Mouse (Mus musculus): ENCODE results near the gene Rbm20. TPM values are rescaled to one million over a fixed set of nuclear protein-coding genes. Genes with fewer than 3 reads are reported as not detected.

Gene Rbm20
- polyA plus RNA-seq, 1 experiment from 2014 or later = 1.2 TPM

DNA sequence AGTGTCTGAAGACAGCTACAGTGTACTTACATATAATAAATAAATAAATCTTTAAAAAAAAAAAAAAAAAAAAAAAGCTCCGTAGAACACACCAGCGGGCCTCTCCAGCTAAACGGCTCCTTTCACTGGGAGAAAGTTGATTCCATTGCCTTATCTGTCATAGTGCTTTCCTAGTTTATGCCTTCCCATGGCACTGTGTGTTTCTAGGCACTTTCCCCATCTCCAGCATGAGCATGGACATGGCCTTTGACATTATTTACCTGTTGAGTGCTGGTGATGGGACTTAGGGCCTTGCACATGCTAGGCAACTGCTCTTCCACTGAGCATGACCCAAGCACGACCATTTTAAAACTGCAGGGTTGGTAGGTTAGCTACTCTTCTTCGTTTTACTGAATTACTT lies 46.9 kb downstream of the Rbm20 start:
- H3K4me2 ChIP-seq (ENCODE audit: low read depth, low read length) = no peak overlapping the region
- H3K27ac ChIP-seq (ENCODE audit: low read depth, low read length) = no peak overlapping the region
- no peaks in the 10 kb centered on the region for H3K36me3 ChIP-seq (ENCODE audit: control insufficient read depth, insufficient read depth, low read length)
- no peaks in the 10 kb centered on the region for H3K4me1 ChIP-seq (ENCODE audit: control insufficient read depth, insufficient read depth, low read length)
- WGBS = 90% methylated on average over 5 of the region's 5 CpGs
- no peaks in the 10 kb centered on the region for H3K9me3 ChIP-seq (ENCODE audit: control insufficient read depth, low read length)
- no peak overlapping the region for H3K4me3 ChIP-seq (ENCODE audit: low read depth, low read length)
- no peak for ATAC-seq (ENCODE audit: low read depth)
- no peak overlapping the region for H3K9ac ChIP-seq (replicated peaks; ENCODE audit: low read depth, low read length)
- no peaks in the 10 kb centered on the region for H3K27me3 ChIP-seq (ENCODE audit: control insufficient read depth, insufficient read depth, low read length)

- no peak for ATAC-seq (ENCODE audit: low read depth)
Observed at GRCm38 (mm10) chr19:53726340-53726739, 49.2 kb downstream of the Rbm20 start.

GRCm38 (mm10) chr19:53726755-53727154 lies 49.6 kb downstream of the Rbm20 start:
- no peaks in the 10 kb centered on the region for H3K27me3 ChIP-seq (ENCODE audit: control insufficient read depth, insufficient read depth, low read length)
- H3K4me3 ChIP-seq (ENCODE audit: low read depth, low read length) = no peak overlapping the region
- H3K9me3 ChIP-seq (ENCODE audit: control insufficient read depth, low read length) = no peaks in the 10 kb centered on the region
- H3K9ac ChIP-seq (replicated peaks; ENCODE audit: low read depth, low read length) = no peak overlapping the region
- no peak overlapping the region for H3K27ac ChIP-seq (ENCODE audit: low read depth, low read length)
- no peaks in the 10 kb centered on the region for H3K4me1 ChIP-seq (ENCODE audit: control insufficient read depth, insufficient read depth, low read length)
- no peaks in the 10 kb centered on the region for H3K36me3 ChIP-seq (ENCODE audit: control insufficient read depth, insufficient read depth, low read length)
- no peak for ATAC-seq (ENCODE audit: low read depth)
- no peak overlapping the region for H3K4me2 ChIP-seq (ENCODE audit: low read depth, low read length)
- WGBS = 82% methylated on average over 11 of the region's 11 CpGs

More at GRCm38 (mm10) chr19:53726340-53726739, 49.2 kb downstream of the Rbm20 start:
- H3K9me3 ChIP-seq (ENCODE audit: control insufficient read depth, low read length) = no peaks in the 10 kb centered on the region
- H3K4me1 ChIP-seq (ENCODE audit: control insufficient read depth, insufficient read depth, low read length) = no peaks in the 10 kb centered on the region
- no peak overlapping the region for H3K4me3 ChIP-seq (ENCODE audit: low read depth, low read length)
- no peaks in the 10 kb centered on the region for H3K36me3 ChIP-seq (ENCODE audit: control insufficient read depth, insufficient read depth, low read length)
- H3K4me2 ChIP-seq (ENCODE audit: low read depth, low read length) = no peak overlapping the region
- H3K27ac ChIP-seq (ENCODE audit: low read depth, low read length) = no peak overlapping the region
- no peak overlapping the region for H3K9ac ChIP-seq (replicated peaks; ENCODE audit: low read depth, low read length)
- 27% methylated on average over 12 of the region's 12 CpGs for WGBS
- H3K27me3 ChIP-seq (ENCODE audit: control insufficient read depth, insufficient read depth, low read length) = no peaks in the 10 kb centered on the region

GRCm38 (mm10) chr19:53727277-53727676 lies 50.2 kb downstream of the Rbm20 start:
- no peak overlapping the region for H3K9ac ChIP-seq (replicated peaks; ENCODE audit: low read depth, low read length)
- no peaks in the 10 kb centered on the region for H3K4me1 ChIP-seq (ENCODE audit: control insufficient read depth, insufficient read depth, low read length)
- H3K4me2 ChIP-seq (ENCODE audit: low read depth, low read length) = no peak overlapping the region
- no peak overlapping the region for H3K27ac ChIP-seq (ENCODE audit: low read depth, low read length)
- H3K27me3 ChIP-seq (ENCODE audit: control insufficient read depth, insufficient read depth, low read length) = no peaks in the 10 kb centered on the region
- ATAC-seq (ENCODE audit: low read depth) = no peak
- no peaks in the 10 kb centered on the region for H3K9me3 ChIP-seq (ENCODE audit: control insufficient read depth, low read length)
- 79% methylated on average over 4 of the region's 4 CpGs for WGBS
- H3K4me3 ChIP-seq (ENCODE audit: low read depth, low read length) = no peak overlapping the region
- H3K36me3 ChIP-seq (ENCODE audit: control insufficient read depth, insufficient read depth, low read length) = no peaks in the 10 kb centered on the region

DNA sequence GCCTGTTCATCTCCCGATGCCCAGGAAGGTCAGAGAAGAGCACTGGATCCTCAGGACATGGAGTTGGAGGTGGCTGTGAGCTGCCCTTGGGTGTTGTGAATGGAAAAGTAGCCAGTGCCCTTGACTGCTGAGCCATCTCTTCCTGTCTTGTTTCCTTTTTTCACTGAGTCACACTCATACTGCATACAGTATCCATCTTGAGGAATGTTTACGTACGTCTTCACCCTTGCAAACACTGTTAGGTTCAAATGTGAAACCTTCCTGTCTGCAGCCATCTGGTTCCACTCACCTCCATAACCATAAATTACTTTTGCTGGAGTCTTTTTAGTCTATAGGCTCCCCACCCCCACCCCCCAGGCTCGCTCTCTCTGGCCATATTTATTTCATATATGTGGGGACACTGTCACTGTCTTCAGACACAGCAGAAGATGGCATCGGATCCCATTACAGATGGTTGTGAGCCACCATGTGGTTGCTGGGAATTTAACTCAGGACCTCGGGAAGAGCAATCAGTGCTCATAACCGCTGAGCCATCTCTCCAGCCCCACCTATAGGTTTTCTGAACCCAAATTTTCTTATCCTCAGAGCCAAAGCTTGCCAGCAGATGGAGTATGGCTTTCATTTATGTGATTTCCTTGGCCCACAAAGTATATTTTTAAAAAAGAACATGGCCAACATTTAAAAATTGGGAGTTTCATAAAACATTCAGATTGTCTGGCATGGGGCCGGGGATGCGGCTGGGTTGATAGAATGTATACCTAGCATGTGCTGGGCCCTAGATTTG lies 51.0 kb downstream of the Rbm20 start:
- WGBS = 80% methylated on average over 9 of the region's 9 CpGs
- no peaks in the 10 kb centered on the region for H3K27me3 ChIP-seq (ENCODE audit: control insufficient read depth, insufficient read depth, low read length)

GRCm38 (mm10) chr19:53729919-53730318 lies 52.8 kb downstream of the Rbm20 start:
- WGBS = 78% methylated on average over 10 of the region's 10 CpGs
- H3K36me3 ChIP-seq (ENCODE audit: control insufficient read depth, insufficient read depth, low read length) = no peaks in the 10 kb centered on the region
- H3K4me3 ChIP-seq (ENCODE audit: low read depth, low read length) = no peak overlapping the region
- H3K9me3 ChIP-seq (ENCODE audit: control insufficient read depth, low read length) = no peaks in the 10 kb centered on the region
- H3K9ac ChIP-seq (replicated peaks; ENCODE audit: low read depth, low read length) = no peak overlapping the region
- ATAC-seq (ENCODE audit: low read depth) = no peak
- H3K27ac ChIP-seq (ENCODE audit: low read depth, low read length) = no peak overlapping the region
- H3K27me3 ChIP-seq (ENCODE audit: control insufficient read depth, insufficient read depth, low read length) = no peaks in the 10 kb centered on the region
- H3K4me2 ChIP-seq (ENCODE audit: low read depth, low read length) = no peak overlapping the region
- H3K4me1 ChIP-seq (ENCODE audit: control insufficient read depth, insufficient read depth, low read length) = no peaks in the 10 kb centered on the region

More for the DNA sequence above, 51.0 kb downstream of the Rbm20 start:
- H3K4me2 ChIP-seq (ENCODE audit: low read depth, low read length) = no peak overlapping the region
- no peaks in the 10 kb centered on the region for H3K36me3 ChIP-seq (ENCODE audit: control insufficient read depth, insufficient read depth, low read length)
- no peak overlapping the region for H3K9ac ChIP-seq (replicated peaks; ENCODE audit: low read depth, low read length)
- ATAC-seq (ENCODE audit: low read depth) = no peak
- no peak overlapping the region for H3K27ac ChIP-seq (ENCODE audit: low read depth, low read length)
- no peak overlapping the region for H3K4me3 ChIP-seq (ENCODE audit: low read depth, low read length)
- no peaks in the 10 kb centered on the region for H3K4me1 ChIP-seq (ENCODE audit: control insufficient read depth, insufficient read depth, low read length)
- H3K9me3 ChIP-seq (ENCODE audit: control insufficient read depth, low read length) = no peaks in the 10 kb centered on the region

- Histone ChIP-seq H3K27ac (ENCODE audit: low read depth, low read length) (no peak overlapping the region), H3K36me3 (ENCODE audit: control insufficient read depth, insufficient read depth, low read length) (no peaks in the 10 kb centered on the region), H3K9ac (replicated peaks; ENCODE audit: low read depth, low read length) (no peak overlapping the region), H3K9me3 (ENCODE audit: control insufficient read depth, low read length) (no peaks in the 10 kb centered on the region), H3K4me3 (ENCODE audit: low read depth, low read length) (no peak overlapping the region), H3K27me3 (ENCODE audit: control insufficient read depth, insufficient read depth, low read length) (no peaks in the 10 kb centered on the region), H3K4me1 (ENCODE audit: control insufficient read depth, insufficient read depth, low read length) (no peaks in the 10 kb centered on the region), H3K4me2 (ENCODE audit: low read depth, low read length) (no peak overlapping the region)
- 56% methylated on average over 8 of the region's 8 CpGs for WGBS
- no peak for ATAC-seq (ENCODE audit: low read depth)
Observed at GRCm38 (mm10) chr19:53731761-53732201, 54.7 kb downstream of the Rbm20 start.

- no peaks in the 10 kb centered on the region for H3K27me3 ChIP-seq (ENCODE audit: control insufficient read depth, insufficient read depth, low read length)
- no peak overlapping the region for H3K4me3 ChIP-seq (ENCODE audit: low read depth, low read length)
- ATAC-seq (ENCODE audit: low read depth) = no peak
- H3K9ac ChIP-seq (replicated peaks; ENCODE audit: low read depth, low read length) = no peak overlapping the region
- H3K36me3 ChIP-seq (ENCODE audit: control insufficient read depth, insufficient read depth, low read length) = no peaks in the 10 kb centered on the region
- H3K27ac ChIP-seq (ENCODE audit: low read depth, low read length) = no peak overlapping the region
- 54% methylated on average over 5 of the region's 5 CpGs for WGBS
- no peak overlapping the region for H3K4me2 ChIP-seq (ENCODE audit: low read depth, low read length)
- no peaks in the 10 kb centered on the region for H3K4me1 ChIP-seq (ENCODE audit: control insufficient read depth, insufficient read depth, low read length)
- no peaks in the 10 kb centered on the region for H3K9me3 ChIP-seq (ENCODE audit: control insufficient read depth, low read length)
Observed at GRCm38 (mm10) chr19:53734845-53735244, 57.7 kb downstream of the Rbm20 start.

DNA sequence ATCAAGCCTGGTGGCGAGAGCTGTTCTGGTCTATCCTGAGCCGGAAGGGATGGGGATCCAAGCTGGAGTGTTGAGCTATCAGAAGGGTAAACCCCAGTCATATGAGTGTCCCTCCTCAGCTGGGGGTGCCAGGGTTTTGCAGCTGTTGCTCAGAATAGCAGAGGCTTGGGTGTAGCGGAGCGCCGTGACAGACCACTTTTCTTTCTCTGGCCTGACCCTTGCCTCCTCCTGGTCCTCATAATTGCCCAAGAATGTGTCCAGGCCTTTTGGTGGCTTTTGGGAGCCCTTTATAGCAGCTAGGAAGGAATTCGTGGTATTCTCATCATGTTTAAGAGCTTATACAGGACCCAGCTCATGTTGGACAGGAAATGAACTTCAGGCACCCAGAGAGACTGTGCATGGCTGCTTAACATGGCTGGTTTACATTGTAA lies 61.6 kb downstream of the Rbm20 start:
- H3K9me3 ChIP-seq (ENCODE audit: control insufficient read depth, low read length) = no peaks in the 10 kb centered on the region
- H3K4me2 ChIP-seq (ENCODE audit: low read depth, low read length) = no peak overlapping the region
- H3K36me3 ChIP-seq (ENCODE audit: control insufficient read depth, insufficient read depth, low read length) = no peaks in the 10 kb centered on the region
- no peak overlapping the region for H3K4me3 ChIP-seq (ENCODE audit: low read depth, low read length)
- H3K27me3 ChIP-seq (ENCODE audit: control insufficient read depth, insufficient read depth, low read length) = no peaks in the 10 kb centered on the region
- 62% methylated on average over 6 of the region's 6 CpGs for WGBS
- H3K27ac ChIP-seq (ENCODE audit: low read depth, low read length) = no peak overlapping the region
- no peak overlapping the region for H3K9ac ChIP-seq (replicated peaks; ENCODE audit: low read depth, low read length)
- no peaks in the 10 kb centered on the region for H3K4me1 ChIP-seq (ENCODE audit: control insufficient read depth, insufficient read depth, low read length)
- ATAC-seq (ENCODE audit: low read depth) = no peak
